Mouse (Mus musculus) layer of hippocampus, adult 11-12 months (tissue): ENCODE measurements around the gene Polh.

Experiments used
- DNase-seq: peaks from one replicate; pipeline ENCODE4 v3.0.0; 2022; ENCODE audit warnings: low spot score

Gene Polh

DNA sequence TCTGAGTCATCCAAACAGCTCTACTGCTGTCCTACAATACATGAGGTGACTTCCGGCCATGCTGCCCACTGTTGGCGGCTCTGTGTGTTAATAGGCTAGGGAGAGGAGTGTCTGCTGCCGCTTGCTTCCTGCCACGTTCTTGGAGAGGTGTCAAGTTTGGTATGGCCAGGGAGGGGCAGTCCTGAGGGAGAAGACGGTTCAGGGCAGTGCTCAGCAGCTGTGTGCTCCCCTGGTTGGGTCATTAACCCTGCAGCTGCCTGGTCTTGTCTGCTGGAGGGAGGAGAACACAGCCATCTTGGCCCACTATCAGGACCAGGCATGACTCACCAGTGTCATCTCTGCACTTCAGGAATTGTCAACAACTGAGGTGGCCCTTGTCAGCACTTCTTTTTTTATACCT lies 34.1 kb downstream of the Polh start:
- DNase-seq = no peak

DNA sequence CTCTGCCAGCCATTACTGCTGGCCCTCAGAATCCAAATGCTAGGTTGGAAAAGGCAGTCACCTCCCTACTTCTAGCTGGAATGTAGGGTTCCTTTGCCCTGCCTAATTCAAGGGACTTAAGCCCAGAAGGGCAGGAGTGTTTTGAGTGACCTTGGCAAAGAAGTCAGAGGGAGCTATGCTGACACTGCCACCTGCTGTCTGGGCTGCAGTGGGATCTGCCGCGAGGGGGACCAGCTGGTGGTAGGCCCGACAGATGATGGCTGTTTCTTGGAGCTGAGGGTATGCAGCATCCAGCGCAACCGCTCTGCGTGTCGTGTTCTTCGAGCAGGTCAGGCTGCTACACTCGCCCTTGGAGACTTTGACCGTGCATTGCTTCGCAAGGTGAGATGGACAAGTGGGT lies 35.4 kb downstream of the Polh start:
- DNase-seq = no peak

DNA sequence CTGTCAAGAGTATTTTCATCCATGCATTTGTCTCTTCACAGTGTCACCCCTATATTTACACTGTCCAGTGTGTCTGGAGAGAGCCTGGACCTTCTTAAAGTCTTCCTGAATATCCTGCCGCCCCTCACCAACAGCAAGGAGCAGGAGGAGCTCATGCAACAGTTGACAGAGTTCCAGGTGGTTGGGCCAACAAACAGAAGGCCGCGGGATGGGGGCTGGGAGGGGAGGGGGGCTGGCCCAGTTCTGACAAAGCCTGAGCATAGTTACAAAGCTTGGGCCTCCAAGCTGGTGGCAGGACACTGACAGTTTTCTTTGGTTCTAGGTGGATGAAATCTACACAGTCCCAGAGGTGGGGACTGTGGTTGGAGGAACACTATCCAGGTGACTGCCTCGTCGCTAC lies 36.2 kb downstream of the Polh start:
- no peak for DNase-seq

DNA sequence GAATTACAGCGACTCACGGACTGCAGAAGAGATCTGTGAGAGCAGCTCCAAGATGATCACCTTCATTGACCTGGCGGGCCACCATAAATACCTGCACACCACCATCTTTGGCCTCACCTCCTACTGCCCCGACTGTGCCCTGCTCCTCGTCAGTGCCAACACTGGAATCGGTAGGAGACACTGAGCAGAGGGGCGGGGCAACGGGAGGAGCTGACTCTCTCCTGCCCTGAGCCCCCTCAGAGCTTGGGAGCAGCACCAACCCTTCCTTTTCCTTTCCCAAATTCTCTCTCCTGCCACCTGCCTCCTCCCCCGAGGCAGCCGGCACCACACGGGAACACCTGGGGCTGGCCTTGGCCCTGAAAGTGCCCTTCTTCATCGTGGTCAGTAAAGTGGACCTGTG lies 37.0 kb downstream of the Polh start:
- DNase-seq = no peak

DNA sequence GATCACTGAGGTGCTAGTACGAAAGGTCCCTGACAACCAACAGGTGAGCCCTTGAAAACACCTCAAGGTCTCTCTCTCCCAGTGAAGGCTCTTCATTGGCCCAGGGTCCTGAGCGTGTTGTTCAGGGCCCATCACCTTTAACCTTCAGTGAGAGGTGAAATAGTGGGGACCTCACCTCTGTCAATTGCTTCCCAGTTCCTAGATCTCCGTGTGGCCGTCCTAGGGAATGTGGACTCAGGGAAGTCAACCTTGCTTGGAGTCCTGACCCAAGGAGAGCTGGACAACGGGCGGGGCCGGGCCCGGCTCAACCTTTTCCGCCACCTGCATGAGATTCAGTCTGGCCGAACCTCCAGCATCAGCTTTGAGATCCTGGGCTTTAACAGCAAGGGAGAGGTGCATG lies 37.7 kb downstream of the Polh start:
- no peak for DNase-seq

DNA sequence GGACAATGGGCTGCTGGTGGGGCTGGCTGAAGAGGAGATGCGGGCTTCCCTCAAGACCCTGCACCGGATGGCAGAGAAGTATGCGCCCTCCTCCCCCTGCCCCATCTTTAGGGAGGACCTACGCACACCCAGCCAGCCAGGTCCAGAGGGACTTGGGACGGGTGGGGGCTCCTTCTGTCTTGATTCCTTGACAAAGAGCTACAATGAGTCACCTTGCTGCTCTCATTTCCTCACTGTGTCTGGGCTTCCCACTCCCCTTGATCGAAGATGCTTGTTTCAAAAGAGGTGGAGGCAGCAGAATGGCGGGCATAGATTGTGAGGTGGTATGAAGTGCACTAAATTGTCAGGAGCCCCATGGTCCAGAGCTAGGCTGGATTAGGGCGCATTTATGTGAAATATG lies 38.1 kb downstream of the Polh start:
- no peak for DNase-seq

DNA sequence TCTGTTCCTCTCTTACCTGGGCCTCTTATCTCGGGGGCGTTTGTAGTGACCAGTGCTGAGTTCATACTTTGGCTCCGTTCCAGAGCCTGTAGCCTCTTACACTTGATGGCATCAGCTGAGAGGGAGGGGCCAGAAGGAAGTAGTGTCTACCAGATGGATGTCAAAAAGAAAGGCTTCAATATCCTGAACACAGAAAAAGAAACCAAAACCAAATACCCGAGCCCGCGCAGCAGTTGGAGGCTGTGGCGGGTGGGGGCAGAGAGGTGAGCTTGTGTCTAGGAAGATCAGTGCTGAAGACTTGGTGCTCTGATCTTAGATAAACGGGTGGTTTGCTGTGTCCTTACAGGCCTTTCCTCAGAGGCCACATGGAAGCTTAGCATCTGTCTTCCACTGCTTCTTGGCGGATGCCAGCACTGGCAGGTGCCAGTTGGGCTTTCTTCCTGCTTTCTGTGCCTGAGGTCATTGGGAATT lies 39.5 kb downstream of the Polh start:
- no peak for DNase-seq

DNA sequence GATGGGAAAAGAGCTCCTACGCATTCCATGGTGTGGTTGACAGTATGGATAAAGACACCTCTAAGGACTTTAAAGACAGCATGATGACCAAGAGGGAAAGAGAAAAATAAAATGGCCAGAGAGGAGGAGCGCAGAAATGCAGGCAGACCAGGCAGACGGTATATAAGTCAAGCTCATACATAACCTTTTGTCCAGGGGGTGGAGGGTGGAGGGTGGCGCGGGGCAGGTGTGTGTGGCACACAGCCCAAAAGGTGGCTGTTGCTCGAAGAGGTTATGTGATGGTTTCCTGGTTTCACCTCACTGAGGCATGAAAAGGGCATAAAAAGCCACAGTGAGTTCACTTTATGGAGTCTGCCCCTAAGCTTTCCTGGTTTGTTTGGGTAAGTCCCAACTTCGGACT lies 39.9 kb downstream of the Polh start:
- DNase-seq = no peak

DNA sequence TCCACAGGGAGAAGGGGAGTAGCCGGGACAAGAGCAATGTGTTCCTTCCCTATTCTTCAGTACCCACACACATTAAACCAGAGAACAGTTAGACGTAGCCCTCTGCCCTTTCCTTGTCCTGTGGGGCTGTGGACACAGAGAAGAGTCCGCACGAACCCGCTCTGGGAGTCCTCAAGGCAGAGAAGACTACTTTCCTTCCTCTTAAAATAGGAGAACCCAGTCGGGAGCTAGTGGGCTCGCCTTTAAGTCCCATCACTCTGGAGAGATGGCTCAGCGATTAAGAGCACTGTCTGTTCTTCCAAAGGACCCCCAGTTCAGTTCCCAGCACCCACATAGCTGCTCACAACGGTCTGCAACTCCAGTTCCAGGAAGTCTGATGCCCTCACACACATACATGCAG lies 40.7 kb downstream of the Polh start:
- no peak for DNase-seq

DNA sequence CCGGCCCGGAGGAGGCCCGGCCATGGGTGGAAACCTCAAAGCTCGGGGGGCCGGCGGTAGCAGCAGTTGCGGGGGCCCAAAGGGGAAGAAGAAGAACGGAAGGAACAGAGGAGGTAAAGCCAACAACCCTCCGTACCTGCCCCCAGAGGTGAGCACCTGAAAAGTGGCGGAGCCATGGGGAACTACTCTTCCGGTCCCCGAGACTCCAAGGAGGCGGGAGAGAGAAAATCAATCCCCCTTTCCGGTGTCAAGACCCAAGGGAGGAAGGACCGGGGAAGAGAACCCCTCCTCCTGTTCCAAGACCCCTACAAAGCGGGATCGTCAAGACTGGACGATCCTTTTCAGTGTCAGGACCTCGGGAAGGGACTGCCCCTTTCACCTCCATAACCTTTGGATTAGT lies 41.3 kb downstream of the Polh start:
- no peak for DNase-seq

DNA sequence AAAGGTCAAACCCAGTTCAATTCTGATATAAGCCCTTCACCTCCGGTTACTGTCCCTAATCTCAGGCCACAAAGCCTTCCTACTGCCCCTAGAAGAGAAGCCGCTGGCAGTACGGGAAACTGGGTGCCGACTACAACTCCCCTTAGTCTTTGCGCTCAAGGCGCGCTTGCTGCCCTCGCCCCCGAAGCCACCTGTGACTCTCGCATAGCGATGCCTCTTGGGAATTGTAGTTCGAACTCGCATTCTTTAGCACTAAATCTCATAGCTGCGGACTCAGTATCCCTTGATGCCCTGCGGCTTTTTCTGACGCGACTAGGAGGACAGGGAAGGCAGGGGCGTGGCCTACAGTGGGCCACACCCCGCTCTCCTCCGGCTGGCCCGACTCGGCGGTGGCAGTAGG lies 41.8 kb downstream of the Polh start, which contains the start of gene Gtpbp2:
Gene Gtpbp2, plus strand, starts transcription at position 347 of the 400 bp plus-strand sequence.
- peak; percentile 98 for DNase-seq

DNA sequence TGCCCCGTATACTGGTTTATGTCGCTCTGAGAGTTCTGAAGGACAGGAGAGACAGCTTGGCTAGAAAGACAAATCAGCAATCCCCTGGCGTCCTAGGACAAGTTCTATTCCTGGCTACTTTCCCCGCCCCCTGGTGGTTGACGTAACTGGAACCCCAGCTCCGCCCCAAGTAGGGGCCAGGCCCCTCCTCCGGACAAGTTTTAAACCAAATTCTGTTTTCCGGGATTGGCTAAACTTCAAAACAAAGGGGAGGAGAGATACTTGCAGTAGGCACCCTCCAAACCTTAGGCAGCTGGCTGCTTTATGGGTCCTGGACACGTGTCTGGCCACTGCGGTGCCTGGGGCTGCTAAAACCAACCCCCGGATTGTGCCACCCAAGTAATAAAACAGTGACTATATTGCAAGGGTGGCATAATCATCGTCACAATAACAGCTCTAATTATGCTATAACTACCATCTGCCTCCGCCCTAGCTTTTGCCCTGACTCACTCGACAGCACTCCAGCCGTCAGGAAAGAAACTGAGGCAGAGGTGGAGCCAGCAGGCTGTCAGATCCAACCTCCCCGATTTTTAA lies 42.3 kb downstream of the Polh start:
- DNase-seq = peak; percentile 92

DNA sequence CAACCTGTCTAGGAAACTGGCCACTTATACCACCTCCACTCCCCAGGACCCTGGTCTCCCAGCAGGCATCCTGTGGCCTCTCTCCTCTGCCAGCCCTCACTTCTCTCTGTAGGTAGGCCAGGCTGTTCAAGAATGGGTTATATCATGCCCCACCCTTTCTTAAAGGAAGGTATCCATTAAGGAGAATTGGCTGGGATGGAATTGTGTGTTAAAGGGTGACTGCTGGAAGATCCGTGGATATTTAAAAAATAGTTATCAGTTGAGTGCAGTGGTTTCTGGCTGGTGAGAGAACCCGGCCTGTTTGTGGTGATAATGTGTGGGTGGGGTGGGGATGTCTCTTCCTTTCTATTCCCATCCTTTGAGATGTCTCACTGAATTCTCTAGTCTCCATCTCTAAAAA lies 43.2 kb downstream of the Polh start:
- DNase-seq = no peak

DNA sequence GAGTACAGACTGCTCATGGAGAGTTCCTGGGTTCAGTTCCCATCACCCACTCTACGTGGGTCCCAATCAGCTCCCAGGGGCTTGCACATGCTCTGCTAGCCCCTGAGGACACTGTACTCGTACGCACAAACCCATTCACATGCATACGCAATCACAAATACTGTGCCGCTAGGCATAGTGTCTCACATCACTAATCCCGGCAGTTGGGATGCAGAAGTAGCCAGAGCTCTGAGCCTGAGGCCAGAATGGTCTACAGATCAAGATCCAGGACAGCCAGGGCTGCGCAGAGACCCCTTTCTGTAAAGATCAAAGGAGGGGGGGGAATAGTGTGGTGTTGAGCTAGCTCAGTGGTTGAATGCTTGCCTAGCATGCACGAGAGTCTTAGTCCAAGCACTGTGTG lies 45.3 kb downstream of the Polh start:
- DNase-seq = no peak

DNA sequence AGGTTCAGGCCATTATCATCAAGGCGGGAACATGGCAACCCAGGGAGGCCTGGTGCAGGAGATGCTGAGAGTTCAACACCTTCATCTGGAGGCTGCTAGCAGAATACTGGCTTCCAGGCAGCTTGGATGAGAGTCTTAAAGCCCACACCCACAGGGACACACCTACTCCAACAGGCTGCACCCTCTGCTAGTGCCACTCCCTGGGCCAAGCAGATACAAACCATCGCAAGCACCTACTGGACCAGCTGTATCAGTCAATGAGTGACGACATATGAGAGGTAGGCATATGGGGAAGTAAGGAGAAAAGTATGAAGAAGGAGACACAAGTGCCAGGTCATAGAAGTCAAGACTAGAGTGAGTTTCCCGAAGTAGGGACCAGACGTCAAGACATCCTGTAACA lies 45.8 kb downstream of the Polh start:
- no peak for DNase-seq

DNA sequence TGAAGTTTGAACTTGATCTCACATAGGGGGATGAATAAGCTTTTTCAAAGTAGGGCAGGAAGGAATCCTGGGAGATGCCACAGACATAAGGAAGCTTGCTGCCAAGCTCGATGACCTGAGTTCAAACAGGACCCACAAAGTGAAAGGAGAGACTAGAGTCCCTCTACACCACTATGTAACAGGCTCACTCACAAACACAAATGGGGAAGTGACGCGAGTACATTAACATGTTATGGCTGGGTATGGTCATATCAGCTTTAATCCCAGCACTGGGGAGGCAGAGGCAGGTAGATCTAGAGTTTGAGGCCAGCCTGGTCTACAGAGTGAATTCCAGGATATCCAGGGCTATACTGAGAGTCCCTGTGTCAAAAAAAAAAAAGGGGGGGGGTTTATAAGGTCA lies 48.1 kb downstream of the Polh start:
- no peak for DNase-seq

DNA sequence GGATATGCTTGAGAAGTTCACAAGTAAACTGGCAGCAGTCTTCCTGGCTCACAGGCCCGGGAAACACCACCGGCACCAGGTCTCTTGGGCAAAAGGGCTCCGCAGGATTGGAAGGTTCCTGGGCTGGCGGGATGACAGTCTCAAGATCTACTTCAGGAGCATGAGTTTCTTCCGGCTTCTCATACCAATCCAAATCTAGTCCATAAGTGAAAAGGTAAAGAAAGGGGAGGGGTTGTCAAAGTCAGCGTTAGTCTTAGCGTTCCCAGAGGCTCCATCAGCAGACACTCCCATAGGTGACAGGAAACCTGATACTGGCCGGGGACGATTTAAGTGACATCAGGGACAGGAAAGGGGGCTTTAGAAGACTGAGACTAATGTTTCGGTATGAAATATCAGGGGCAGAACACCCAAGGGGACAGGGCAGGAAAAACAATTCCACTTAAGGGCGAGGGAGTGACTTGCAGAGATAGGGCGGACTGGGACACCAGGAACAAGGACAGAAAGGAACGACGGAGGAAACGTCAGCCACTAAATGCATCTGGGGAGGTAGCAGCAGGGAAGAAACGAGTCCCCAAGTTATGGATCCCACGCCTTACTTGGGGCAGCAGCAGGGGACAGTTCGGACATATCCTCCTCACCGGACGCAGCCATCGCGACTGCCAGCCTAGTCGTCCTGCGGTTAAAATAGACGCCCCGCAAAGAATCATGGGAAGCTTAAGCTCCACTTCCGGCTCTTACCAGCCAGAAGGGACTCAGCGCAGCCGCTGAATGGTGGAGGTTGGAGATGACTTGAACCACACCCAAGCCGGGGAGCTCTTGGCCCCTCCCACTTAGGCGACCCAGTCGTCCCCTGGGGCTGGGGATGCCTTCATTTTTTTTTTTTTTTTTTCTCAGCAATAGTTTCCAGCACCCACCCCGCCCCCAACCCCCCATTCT lies 49.3 kb downstream of the Polh start, which contains the start of gene Mad2l1bp:
Gene Mad2l1bp, minus strand, starts transcription at position 707 of the 936 bp plus-strand sequence.
- peak; percentile 89 for DNase-seq

DNA sequence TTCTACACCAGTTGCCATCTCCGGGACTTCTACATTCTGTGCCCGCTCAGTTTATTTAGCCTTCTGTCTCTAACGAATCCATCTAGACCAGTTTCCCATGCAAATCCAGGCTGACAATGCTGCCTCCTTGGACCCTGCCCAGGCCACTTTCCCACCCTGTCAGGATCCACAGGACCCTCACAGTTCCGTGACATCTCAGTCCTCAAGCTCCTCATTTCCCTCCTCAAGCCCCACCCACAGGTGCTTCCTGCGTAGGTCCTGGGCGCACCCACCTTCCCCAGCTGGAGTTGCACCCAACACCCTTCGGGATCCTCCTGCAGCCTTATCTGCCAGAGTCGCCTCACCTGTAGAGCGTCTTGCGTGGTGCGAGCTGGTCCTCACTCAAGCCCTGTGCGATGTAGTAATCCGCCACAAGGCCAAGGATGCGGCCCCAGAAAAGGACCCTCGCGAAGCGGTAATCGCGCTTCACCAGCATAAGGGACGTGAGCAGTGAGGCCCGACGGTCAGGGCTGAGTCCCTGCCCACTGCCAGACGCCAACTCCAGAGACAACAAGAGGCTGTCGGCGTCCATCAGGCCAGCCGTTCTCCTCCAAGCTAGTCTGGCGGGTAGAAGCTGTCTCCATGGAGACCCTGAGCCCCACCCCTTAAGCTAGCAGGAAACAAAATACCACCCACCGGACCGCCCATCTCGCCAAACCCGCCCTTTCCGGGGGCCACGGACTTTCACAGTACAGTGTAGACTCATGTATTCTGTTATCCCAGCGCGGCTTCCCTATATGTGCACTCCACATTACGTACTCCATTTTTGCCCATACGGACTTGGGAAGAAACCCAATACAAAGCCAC lies 58.6 kb downstream of the Polh start, which contains the start of gene Rsph9:
Gene Rsph9, minus strand, starts transcription at position 639 of the 846 bp plus-strand sequence.
- peak; percentile 84 for DNase-seq

DNA sequence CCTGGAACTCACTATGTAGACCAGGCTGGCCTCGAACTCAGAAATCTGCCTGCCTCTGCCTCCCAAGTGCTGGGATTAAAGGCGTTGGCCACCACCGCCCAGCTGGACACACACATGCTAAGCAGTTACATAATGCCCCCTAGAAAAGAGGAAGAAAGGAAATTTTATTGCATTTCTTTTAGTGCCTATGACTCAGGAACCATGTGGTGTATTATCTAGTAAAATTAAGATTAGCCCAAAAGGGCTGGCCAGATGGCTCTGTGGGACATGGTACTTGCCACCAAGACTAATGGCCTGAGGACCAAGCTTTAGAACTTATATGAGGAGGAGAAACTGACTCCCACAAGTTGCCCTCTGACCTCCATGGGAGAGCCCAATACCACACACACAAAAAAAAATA lies 62.6 kb downstream of the Polh start:
- DNase-seq = no peak

DNA sequence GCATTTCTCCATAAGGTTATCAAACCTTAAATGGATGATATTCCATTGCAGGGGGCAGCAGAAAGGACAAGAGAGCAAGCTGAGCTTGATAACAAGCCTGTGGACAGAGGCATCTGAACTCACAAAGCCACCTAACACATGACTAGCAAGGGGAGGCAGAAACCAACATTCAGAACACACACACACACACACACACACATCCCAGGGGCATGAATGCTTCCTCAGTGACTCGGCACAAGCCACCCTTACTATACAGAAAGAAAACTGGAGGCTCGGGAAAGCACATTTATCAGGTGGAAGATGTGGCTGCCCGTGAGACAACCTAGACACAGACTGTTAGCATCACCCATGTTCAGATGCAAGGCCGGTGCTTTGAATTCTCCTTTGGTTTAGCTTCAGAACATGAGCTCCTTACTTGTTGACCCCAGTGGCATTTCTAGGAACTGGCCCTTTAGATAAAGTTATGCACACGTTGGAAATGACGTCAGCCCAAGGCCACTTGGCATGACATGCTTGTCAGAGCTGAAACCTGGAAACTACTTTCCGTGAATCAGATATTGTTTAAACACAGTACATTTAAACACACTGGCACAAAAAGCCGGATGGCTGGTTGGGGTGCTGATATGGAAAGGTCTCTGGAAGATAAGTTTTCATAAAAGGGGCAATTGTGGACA lies 63.7 kb downstream of the Polh start:
- no peak for DNase-seq

DNA sequence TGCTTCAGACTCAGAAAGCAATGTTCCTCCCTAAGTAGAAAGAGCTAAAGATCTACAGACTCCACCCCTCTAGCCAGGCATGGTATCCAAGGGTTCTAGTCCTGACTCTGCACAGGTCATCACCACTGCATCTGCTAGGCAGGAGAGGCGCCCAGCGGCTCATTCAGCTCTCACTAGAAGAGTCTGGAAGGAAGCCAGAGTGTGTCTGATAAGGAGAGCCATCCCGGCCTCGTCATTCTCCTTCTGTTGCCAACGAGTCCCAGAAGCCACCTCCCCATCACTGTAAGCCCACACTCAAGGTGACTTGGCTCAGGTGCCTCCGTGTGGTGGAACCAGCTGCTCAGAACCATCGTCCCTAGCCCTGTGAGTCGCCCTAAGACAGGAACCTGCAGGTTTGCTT lies 69.6 kb downstream of the Polh start:
- no peak for DNase-seq
